Mouse (Mus musculus) heart, adult 2 months (tissue): Measurements from ENCODE around the gene Sys1.

Source experiments
- CTCF ChIP-seq: fragments of 200-600 bp; IDR thresholded peaks from 2 replicates; pipeline ENCODE4 v1.8.1; 2022; ENCODE audit warnings: antibody characterized with exemption, mild to moderate bottlenecking, moderate library complexity
- EP300 ChIP-seq: fragments of 200-500 bp; IDR thresholded peaks from 2 replicates; pipeline ENCODE4 v1.6.1; 2011; ENCODE audit warnings: low read depth, low read length, control low read depth; ENCODE audit not compliant: insufficient read depth
- POLR2A ChIP-seq: fragments of 200-500 bp; IDR thresholded peaks from 2 replicates; pipeline ENCODE4 v1.6.1; 2011; ENCODE audit warnings: mild to moderate bottlenecking, low read depth, low read length, control low read depth; ENCODE audit not compliant: insufficient read depth

DNA sequence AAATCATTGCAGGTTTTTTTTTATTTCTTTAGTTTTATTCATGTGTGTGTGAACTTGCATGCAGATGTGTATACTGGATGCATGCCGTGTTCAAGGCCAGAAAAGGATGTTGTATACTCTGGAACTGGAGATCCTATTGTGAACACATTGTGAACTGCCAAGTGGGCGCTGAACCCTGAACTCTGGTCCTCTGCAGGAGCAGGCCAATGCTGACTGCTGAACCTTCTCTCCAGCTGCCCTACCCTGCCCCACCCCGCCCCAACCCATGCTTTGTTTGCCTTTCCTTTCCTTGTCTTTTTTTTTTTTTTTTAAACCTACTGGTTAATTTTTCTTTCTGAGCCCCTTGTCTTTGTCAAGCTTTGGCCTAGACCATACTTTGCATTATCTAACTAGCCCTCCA is 58.2 kb downstream of the Sys1 start:
- TF ChIP-seq POLR2A, result no peak
- TF ChIP-seq CTCF, result no peak
- no peak for TF ChIP-seq EP300
